Mouse (Mus musculus): ENCODE data around the gene Galnt4. TPM values are rescaled to one million over a fixed set of nuclear protein-coding genes. Genes with fewer than 3 reads are reported as not detected.
"Not testable (repeated sequence)": the region's sequence is repeated elsewhere in the genome, so short reads cannot be mapped to it uniquely, and the experiment has no call there.

Galnt4 gene
- total RNA-seq, 2 experiments from 2014 or later: 1.2 to 1.5 TPM

- intact Hi-C loops (cut with DNase I): loop anchor here (5.0 kb wide), 1 partner anchor 43 kb away; the partner anchor contains the start of genes Galnt4 and Poc1b
- no peak for DNase-seq
Measured at GRCm38 (mm10) chr10:99150016-99150415, 42.1 kb downstream of the Galnt4 start.

- no peak for DNase-seq
- intact Hi-C loops (cut with DNase I): loop anchor here (5.0 kb wide), 1 partner anchor 44 kb away; the partner anchor contains the start of genes Galnt4 and Poc1b
Measured at GRCm38 (mm10) chr10:99151580-99151979, 43.6 kb downstream of the Galnt4 start.

DNA sequence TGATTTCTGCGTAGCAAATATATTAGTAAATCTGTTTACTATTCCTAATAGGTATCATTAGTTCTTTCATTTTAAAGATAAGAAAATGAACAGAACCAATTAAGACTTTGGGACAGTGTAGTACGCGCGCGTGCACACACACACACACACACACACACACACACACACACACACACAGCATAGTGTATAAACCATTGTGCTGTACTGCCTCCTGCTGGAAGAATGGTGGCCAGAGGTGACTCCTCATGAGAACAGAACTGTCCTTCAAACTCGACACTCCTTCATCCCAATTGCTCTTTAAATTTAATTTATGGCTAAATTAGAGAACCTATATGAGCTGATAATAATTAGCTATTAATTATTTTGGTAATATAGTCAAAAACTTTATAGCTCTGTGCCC, 44.1 kb downstream of the Galnt4 start:
- DNase-seq: no peak
- intact Hi-C loops (cut with DNase I): loop anchor here (5.0 kb wide), 1 partner anchor 45 kb away; the partner anchor contains the start of genes Galnt4 and Poc1b

- intact Hi-C loops (cut with DNase I): loop anchor here (5.0 kb wide), 1 partner anchor 47 kb away; the partner anchor contains the start of genes Galnt4 and Poc1b
- DNase-seq: no peak
Measured at GRCm38 (mm10) chr10:99154635-99155034, 46.7 kb downstream of the Galnt4 start.

GRCm38 (mm10) chr10:99156808-99157207, 48.8 kb downstream of the Galnt4 start:
- intact Hi-C loops (cut with DNase I): no loop called here

GRCm38 (mm10) chr10:99157697-99158096, 49.7 kb downstream of the Galnt4 start:
- DNase-seq; intact Hi-C loops (cut with DNase I): not testable (repeated sequence)

More at GRCm38 (mm10) chr10:99156808-99157207, 48.8 kb downstream of the Galnt4 start:
- DNase-seq: no peak

- DNase-seq: no peak
- intact Hi-C loops (cut with DNase I): loop anchor here (1.0 to 2.0 kb wide), 2 partner anchors 415 to 457 kb away; no protein-coding TSS in a partner anchor
Measured at GRCm38 (mm10) chr10:99161987-99162582, 54.1 kb downstream of the Galnt4 start.

Other genes starting within 250 kb of the Galnt4 start
- 10 to 100 TPM; 58.2 to 67.0 TPM for gene Atp2b1, start 193.8 kb upstream of the Galnt4 start, total RNA-seq (2021)
- gene Poc1b, start 1.1 kb upstream of the Galnt4 start, total RNA-seq (2021): 1 to 10 TPM; 3.7 to 3.8 TPM
- gene Phxr2, start 18.2 kb downstream of the Galnt4 start, total RNA-seq (2021): not detected
- 10 to 100 TPM; 16.4 to 17.4 TPM for gene Dusp6, start 155.1 kb downstream of the Galnt4 start, total RNA-seq (2021)